Mouse (Mus musculus): ENCODE results near the gene Eef1g. TPM values are rescaled to one million over a fixed set of nuclear protein-coding genes. Genes with fewer than 3 reads are reported as not detected.

Gene Eef1g
- polyA plus RNA-seq, 1 experiment from 2014 or later: 472 TPM

DNA sequence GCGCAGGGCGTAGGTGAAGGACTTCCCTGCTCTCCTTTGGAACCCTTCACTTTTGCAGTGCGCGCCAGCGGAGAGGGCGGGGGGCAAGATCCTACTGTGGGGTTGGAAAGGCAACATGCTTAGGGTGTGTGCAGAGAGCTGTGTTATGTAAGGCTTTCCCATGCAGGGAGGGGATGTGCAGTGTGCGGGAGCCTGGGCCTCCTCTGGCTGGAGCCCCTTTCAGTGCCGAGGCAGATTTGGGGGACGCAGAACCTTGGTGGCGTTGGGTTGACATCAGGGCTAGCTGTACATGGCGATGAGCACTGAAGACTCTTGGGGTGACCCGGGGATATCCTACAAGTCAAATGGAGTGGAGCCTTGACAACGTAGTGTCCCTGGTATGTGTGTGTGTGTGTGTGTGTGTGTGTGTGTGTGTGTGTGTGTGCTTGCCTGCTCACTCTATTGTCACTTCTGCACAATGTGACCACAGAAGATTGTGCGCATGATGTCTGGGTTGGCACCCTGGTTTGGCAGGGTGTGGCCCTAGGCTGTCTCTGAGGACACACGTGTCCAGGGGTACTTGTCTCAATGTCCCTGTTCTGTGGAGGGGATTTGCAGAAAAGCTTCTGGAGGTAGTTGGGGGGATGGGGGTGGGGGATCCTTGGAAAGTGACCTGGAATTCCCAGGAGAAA, 23.7 kb downstream of the Eef1g start:
- no peak; the same call in 1 of the 2 replicates for ATAC-seq (replicated peaks; ENCODE audit: low FRiP score)
- Histone ChIP-seq H3K9ac (ENCODE audit: low read length) (peak overlapping the region; percentile 61), H3K27ac (ENCODE audit: low read depth, low read length) (no peak overlapping the region), H3K4me2 (ENCODE audit: low read depth, low read length, severe bottlenecking) (peak overlapping the region; percentile 99), H3K27me3 (ENCODE audit: control insufficient read depth, insufficient read depth, low read length) (peaks cover 7% of the 10 kb centered on the region), H3K4me1 (replicated peaks; ENCODE audit: control insufficient read depth, insufficient read depth, low read length) (peaks cover 6% of the 10 kb centered on the region; the same call in 1 of the 2 replicates), H3K4me3 (ENCODE audit: low read depth, low read length) (peak overlapping the region; percentile 51), H3K36me3 (ENCODE audit: control insufficient read depth, insufficient read depth, low read length) (no peaks in the 10 kb centered on the region), H3K9me3 (ENCODE audit: control insufficient read depth, low read length) (no peaks in the 10 kb centered on the region)
- WGBS: 12% methylated on average over 15 of the region's 15 CpGs
- no peak for DNase-seq (ENCODE audit: low spot score)

DNA sequence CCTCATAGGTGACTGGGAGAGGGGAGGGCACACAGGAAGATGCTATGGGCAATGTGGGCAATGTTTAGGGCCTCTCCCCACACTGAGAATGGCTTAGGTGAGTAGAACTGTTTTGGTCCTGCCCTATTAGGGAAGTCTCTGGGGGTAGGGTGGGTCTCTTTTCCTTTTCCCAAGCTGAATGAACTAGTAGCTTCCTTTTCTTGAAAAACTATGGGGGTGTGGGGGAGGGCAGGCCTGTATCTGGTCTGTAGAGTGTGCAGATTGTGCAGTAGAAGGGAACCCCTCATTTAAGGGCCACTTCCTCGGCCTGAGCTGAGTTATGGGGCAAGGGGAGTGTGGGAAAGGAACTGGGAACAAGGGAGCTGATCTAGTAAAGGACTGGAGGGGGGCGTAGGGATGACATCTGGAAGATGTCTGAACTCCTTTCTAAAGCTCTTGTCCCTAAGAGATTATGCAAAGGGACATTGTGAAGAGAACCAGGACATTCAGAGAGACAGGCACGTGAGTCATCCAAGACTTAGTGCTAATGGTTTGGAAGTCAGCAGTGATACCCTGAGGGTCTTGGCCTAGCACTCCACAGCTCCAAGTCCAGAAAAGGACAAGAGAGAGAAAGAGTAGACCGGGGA, 24.5 kb downstream of the Eef1g start:
- H3K9me3 ChIP-seq (ENCODE audit: control insufficient read depth, low read length): no peaks in the 10 kb centered on the region
- no peak overlapping the region for H3K27ac ChIP-seq (ENCODE audit: low read depth, low read length)
- H3K36me3 ChIP-seq (ENCODE audit: control insufficient read depth, insufficient read depth, low read length): no peaks in the 10 kb centered on the region
- peaks cover 6% of the 10 kb centered on the region; the same call in 1 of the 2 replicates for H3K4me1 ChIP-seq (replicated peaks; ENCODE audit: control insufficient read depth, insufficient read depth, low read length)
- no peak overlapping the region for H3K9ac ChIP-seq (ENCODE audit: low read length)
- H3K4me2 ChIP-seq (ENCODE audit: low read depth, low read length, severe bottlenecking): 0 out of 2 replicates have a peak overlapping the region, but pooled peaks have one; percentile 5
- H3K4me3 ChIP-seq (ENCODE audit: low read depth, low read length): no peak overlapping the region
- WGBS: 65% methylated on average over 4 of the region's 4 CpGs
- no peak for ATAC-seq (replicated peaks; ENCODE audit: low FRiP score)
- peaks cover 7% of the 10 kb centered on the region for H3K27me3 ChIP-seq (ENCODE audit: control insufficient read depth, insufficient read depth, low read length)
- no peak for DNase-seq (ENCODE audit: low spot score)

DNA sequence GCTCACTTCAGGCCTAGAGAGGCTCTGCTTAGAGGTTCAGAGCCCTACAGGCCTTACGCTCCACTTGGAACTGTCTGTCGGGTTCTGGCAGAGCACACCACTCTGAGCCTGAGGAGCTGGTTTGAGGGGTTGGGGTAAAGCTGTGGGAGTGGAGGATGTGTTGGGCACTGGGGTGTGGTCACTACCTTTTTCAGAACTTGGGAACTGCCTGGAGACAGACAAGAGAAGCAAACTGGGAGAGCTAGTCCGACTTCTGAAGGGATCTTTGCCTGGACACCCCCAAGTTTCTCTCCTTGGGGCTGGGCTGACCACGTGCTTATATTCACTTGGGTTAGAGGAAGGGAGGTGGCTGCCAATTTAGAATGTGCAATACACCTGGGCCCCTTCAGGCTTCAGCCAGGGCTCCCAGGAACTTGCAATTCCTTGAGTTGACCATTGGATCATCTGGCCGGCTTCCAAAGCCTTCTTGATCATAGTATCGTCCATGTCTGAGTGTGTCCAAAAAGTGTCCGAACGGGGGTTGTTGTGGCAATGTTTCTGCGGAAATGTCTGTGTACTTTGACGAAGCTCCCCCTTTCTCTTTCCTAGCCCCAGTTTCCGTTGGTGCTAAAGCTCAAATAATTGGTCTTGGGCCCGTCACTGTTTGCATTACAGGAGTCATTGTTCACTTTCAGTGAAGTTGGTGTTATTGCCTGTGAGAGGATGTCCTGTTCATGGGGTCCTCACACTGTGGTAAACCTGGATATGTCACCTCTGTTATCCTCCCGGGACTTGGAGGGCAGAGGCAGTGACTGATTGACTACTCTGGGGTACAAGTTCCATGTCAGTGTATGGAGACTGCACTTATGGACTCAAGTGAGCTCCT, 25.3 kb downstream of the Eef1g start:
- Histone ChIP-seq H3K4me2 (ENCODE audit: low read depth, low read length, severe bottlenecking) (no peak overlapping the region), H3K4me1 (replicated peaks; ENCODE audit: control insufficient read depth, insufficient read depth, low read length) (peaks cover 6% of the 10 kb centered on the region; the same call in 1 of the 2 replicates), H3K27ac (ENCODE audit: low read depth, low read length) (no peak overlapping the region), H3K4me3 (ENCODE audit: low read depth, low read length) (no peak overlapping the region), H3K27me3 (ENCODE audit: control insufficient read depth, insufficient read depth, low read length) (peaks cover 7% of the 10 kb centered on the region), H3K36me3 (ENCODE audit: control insufficient read depth, insufficient read depth, low read length) (no peaks in the 10 kb centered on the region), H3K9ac (ENCODE audit: low read length) (no peak overlapping the region), H3K9me3 (ENCODE audit: control insufficient read depth, low read length) (no peaks in the 10 kb centered on the region)
- DNase-seq (ENCODE audit: low spot score) (no peak), ATAC-seq (replicated peaks; ENCODE audit: low FRiP score) (no peak)
- WGBS: 81% methylated on average over 13 of the region's 13 CpGs

DNA sequence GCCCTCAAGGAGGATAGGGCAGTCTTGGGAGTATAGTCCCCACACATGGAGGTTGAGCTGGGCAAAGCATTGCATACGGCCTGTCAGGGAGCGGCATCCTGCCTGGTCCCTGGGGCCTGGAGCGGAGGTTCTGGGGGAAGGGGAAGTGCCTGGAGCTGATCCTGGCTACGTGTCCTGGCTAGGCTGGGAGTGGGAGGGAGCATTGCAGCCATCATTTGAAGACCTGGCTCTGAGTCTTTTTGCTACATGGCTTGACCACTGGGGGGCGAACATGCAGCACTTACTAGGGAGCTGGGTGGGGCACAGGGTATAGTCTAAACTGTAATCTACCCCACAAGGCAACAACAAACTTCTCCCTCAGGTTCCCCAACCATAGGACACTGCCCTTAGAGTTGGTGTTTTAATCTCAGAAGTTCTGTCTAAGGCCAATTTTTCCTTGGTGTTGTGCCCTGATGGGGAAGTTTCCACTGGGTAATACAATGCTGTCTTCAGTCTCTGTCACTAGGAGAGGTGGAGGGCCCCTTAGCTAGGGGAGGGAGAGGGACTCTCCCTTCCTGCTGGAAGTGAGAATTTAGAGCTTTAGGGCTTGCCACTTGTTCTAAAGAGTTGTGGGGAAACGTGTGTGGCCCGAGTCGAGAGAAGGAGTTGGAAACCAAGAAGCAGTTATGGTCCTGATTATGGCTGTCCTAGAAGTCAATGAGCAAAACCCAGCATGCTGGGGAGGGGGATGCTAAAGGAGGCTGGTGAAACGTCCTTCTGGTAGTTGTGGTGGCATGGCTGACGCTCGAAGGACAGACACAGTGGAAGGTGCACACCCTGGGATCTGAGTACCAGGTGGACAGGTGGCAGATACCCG, 26.2 kb downstream of the Eef1g start:
- ATAC-seq (replicated peaks; ENCODE audit: low FRiP score) (no peak), DNase-seq (ENCODE audit: low spot score) (peak; percentile 81)
- Histone ChIP-seq H3K4me3 (ENCODE audit: low read depth, low read length) (no peak overlapping the region), H3K27ac (ENCODE audit: low read depth, low read length) (no peak overlapping the region), H3K27me3 (ENCODE audit: control insufficient read depth, insufficient read depth, low read length) (peaks cover 7% of the 10 kb centered on the region), H3K4me2 (ENCODE audit: low read depth, low read length, severe bottlenecking) (no peak overlapping the region), H3K9me3 (ENCODE audit: control insufficient read depth, low read length) (no peaks in the 10 kb centered on the region), H3K9ac (ENCODE audit: low read length) (no peak overlapping the region), H3K36me3 (ENCODE audit: control insufficient read depth, insufficient read depth, low read length) (no peaks in the 10 kb centered on the region), H3K4me1 (replicated peaks; ENCODE audit: control insufficient read depth, insufficient read depth, low read length) (peaks cover 6% of the 10 kb centered on the region; the same call in 1 of the 2 replicates)
- WGBS: 40% methylated on average over 12 of the region's 12 CpGs

DNA sequence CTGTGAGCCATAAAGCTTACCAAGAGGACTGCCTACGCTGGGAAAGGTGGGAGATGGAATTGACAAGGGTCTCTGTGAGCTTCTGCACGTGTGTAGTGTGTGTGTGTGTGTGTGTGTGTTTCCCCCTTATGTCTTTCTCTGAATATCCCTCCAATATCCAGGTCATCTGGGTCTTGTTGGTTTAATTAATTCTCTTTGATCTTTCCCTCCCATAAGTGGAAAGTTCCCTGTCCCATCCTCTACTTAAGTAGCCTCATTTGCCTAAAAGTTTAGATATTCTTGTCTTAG, 26.7 kb downstream of the Eef1g start:
- 58% methylated on average over 2 of the region's 2 CpGs for WGBS
- H3K4me3 ChIP-seq (ENCODE audit: low read depth, low read length): no peak overlapping the region
- H3K4me2 ChIP-seq (ENCODE audit: low read depth, low read length, severe bottlenecking): no peak overlapping the region
- no peak overlapping the region for H3K9ac ChIP-seq (ENCODE audit: low read length)
- no peak for DNase-seq (ENCODE audit: low spot score)
- H3K9me3 ChIP-seq (ENCODE audit: control insufficient read depth, low read length): no peaks in the 10 kb centered on the region
- H3K4me1 ChIP-seq (replicated peaks; ENCODE audit: control insufficient read depth, insufficient read depth, low read length): peaks cover 6% of the 10 kb centered on the region; the same call in 1 of the 2 replicates
- H3K36me3 ChIP-seq (ENCODE audit: control insufficient read depth, insufficient read depth, low read length): no peaks in the 10 kb centered on the region
- no peak for ATAC-seq (replicated peaks; ENCODE audit: low FRiP score)
- no peak overlapping the region for H3K27ac ChIP-seq (ENCODE audit: low read depth, low read length)
- H3K27me3 ChIP-seq (ENCODE audit: control insufficient read depth, insufficient read depth, low read length): peaks cover 4% of the 10 kb centered on the region

DNA sequence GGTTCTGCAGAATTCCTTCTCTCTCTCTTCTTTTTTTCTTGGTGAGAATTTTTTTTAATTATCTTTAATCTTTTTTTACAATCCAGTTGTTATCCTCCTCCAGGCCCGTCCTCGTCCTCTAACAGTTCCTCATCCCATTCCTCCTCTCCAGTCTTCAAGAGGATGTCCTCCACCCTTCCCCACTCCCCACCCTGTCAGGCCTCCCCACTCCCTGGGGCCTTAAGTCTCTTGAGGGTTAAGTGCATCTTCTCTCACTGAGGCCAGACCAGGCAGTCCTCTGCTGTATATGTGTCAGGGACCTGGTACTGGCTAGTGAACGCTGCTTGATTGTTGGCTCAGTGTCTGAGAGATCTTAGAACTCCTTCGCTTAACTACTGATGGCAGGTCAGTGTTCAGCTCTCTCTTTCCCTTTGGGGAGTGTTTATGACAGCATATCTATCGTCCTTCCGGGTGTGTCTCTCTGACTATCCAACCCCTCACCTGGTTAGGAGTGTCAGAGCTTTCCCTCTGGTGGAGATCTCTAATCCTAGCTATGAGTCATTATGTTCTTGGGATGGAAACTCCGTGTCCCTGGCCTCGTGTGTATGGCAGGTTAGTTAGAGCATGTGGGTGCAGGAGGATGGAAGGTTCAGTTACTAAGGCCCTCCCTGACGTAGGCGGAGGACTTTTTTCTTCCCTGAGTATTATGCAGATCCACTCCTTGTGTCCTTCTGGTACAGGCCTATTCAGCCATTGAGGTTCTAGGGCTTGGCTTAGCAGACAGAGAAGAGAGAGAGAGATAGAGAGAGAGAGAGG, 28.2 kb downstream of the Eef1g start:
- Histone ChIP-seq H3K9me3 (ENCODE audit: control insufficient read depth, low read length) (no peaks in the 10 kb centered on the region), H3K4me3 (ENCODE audit: low read depth, low read length) (no peak overlapping the region), H3K27ac (ENCODE audit: low read depth, low read length) (no peak overlapping the region), H3K4me1 (replicated peaks; ENCODE audit: control insufficient read depth, insufficient read depth, low read length) (no peaks in the 10 kb centered on the region; the same call in 1 of the 2 replicates), H3K9ac (ENCODE audit: low read length) (no peak overlapping the region), H3K4me2 (ENCODE audit: low read depth, low read length, severe bottlenecking) (no peak overlapping the region), H3K27me3 (ENCODE audit: control insufficient read depth, insufficient read depth, low read length) (no peaks in the 10 kb centered on the region), H3K36me3 (ENCODE audit: control insufficient read depth, insufficient read depth, low read length) (no peaks in the 10 kb centered on the region)
- no peak for DNase-seq (ENCODE audit: low spot score)
- 82% methylated on average over 10 of the region's 10 CpGs for WGBS
- no peak for ATAC-seq (replicated peaks; ENCODE audit: low FRiP score)

DNA sequence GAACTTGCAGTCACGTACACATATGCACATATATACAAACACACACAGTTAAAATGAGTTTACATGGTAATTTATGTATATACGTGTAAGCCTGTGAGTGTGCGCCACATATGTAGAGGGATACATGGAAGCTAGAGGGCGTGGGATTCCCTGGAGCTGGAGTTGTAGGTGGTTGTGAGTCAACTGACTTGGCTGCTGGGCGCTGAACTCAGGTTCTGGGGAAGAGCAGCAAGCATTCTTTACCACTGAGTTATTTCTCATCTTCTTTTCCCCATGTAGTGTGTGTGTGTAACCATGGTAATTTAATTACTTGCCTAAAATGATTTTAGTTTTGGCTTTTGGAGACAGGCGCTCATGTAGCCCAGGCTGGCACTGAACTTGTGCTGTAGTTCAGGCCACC, 29.8 kb downstream of the Eef1g start:
- Histone ChIP-seq H3K27ac (ENCODE audit: low read depth, low read length) (no peak overlapping the region), H3K9me3 (ENCODE audit: control insufficient read depth, low read length) (no peaks in the 10 kb centered on the region), H3K27me3 (ENCODE audit: control insufficient read depth, insufficient read depth, low read length) (no peaks in the 10 kb centered on the region), H3K9ac (ENCODE audit: low read length) (no peak overlapping the region), H3K4me1 (replicated peaks; ENCODE audit: control insufficient read depth, insufficient read depth, low read length) (no peaks in the 10 kb centered on the region), H3K4me3 (ENCODE audit: low read depth, low read length) (no peak overlapping the region), H3K36me3 (ENCODE audit: control insufficient read depth, insufficient read depth, low read length) (no peaks in the 10 kb centered on the region), H3K4me2 (ENCODE audit: low read depth, low read length, severe bottlenecking) (no peak overlapping the region)
- WGBS: 91% methylated on average over 6 of the region's 6 CpGs
- ATAC-seq (replicated peaks; ENCODE audit: low FRiP score) (no peak), DNase-seq (ENCODE audit: low spot score) (no peak)

All from forebrain, embryonic 11.5 days (tissue).